Mouse (Mus musculus) frontal cortex, adult 2 months (tissue): ENCODE measurements around the gene Gm11444. TPM values are rescaled to one million over a fixed set of nuclear protein-coding genes. Genes with fewer than 3 reads are reported as not detected.
A peak's percentile ranks its signal among the peaks of the same experiment; 100 is the strongest.

Experiments used
- DNase-seq, 2 experiments: peaks; one replicate each; pipeline ENCODE4 v3.0.0; 2022; ENCODE audit warnings: low spot score in 1 of 2; ENCODE audit errors: extremely low spot score in 1 of 2
- polyA plus RNA-seq: library from polyadenylated mRNA; depleted of rRNA; stranded (reverse); fragments of >200 nt; gene quantifications from 2 replicates; pipeline ENCODE4 v1.2.3, GENCODE M21; 2012

Gm11444 gene
- polyA plus RNA-seq, 1 experiment, result not detected

DNA sequence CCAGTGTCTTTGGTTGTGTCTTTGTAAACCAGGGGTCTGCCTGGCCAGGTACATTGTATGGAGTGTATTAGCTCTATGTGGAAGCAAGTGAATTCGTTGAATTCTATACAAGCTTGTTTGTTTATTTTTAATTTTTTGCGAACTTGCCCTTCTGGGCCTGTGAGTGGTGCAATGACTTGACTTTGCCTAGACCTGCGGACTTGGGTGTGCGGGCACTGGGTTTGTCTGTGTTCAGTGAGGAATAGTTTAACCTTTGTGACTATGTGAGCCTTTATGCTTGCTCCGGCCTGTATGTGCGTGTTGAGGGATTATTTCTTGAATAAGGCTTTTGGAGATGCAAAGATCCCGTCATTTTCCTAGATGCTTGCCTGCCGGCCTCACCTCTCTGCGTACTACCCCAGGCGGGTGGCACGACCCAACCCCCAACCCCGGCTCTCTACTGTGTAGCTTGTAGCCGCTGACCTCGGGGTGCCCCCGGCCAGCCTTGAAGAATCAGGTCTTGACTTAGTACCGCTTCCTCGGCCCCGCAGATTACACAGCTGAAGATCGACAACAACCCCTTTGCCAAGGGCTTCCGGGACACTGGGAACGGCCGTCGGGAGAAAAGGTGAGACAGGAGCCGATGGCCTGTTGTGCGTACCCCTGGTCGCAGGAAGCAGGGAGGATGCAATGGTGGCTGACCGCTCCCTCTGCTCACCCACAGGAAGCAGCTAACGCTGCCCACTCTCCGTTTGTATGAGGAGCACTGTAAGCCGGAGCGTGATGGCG, 13.4 kb downstream of the Gm11444 start:
- no peak for DNase-seq

GRCm38 (mm10) chr11:85835753-85836522, 14.2 kb downstream of the Gm11444 start:
- DNase-seq, result no peak

GRCm38 (mm10) chr11:85835001-85835752, 15.0 kb downstream of the Gm11444 start:
- DNase-seq, result no peak

GRCm38 (mm10) chr11:85834386-85834931, 15.7 kb downstream of the Gm11444 start:
- DNase-seq, result no peak

GRCm38 (mm10) chr11:85833761-85834385, 16.3 kb downstream of the Gm11444 start:
- DNase-seq, result no peak

- DNase-seq, result no peak
Measured at GRCm38 (mm10) chr11:85833081-85833521, 17.0 kb downstream of the Gm11444 start.

DNA sequence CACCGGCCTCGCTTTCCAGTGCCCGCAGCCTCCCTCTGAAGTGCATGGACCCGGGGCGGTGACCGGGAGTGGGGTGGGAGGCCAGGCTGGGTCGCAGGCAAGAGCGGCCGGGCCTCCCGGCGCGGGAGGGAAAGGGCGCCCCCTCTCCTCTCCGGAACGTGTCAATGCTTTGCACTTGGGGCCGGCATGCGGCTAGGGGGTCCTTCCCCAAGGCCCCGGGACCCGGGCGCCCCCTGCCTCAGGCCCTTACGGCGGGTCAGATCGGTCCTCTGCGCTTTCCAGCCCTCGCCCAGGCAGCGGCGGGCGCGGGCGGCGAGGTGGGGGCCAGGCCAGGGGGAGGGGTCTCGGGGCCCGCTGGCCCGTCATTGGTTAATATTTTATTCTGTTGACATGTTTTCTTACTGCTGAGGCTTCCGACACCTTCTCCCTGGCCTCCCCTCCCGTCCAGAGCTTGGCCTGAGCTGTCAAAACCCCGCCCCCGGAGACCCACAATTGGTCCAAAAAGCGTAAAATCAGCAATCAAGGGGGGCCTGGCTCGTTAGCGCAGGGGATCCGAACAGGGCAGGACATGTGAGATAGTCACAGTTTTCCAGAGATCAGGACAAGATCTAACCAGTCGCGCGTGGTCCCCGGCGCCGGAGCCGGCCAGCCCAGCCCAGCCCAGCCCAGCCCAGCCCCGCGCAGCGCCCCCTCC, 17.8 kb downstream of the Gm11444 start, which contains the start of gene Tbx2:
Gene Tbx2 (plus strand): TSS at position 321 of the 694 bp plus-strand sequence.
- no peak for DNase-seq

GRCm38 (mm10) chr11:85831656-85832230, 18.4 kb downstream of the Gm11444 start:
- DNase-seq, result no peak

DNA sequence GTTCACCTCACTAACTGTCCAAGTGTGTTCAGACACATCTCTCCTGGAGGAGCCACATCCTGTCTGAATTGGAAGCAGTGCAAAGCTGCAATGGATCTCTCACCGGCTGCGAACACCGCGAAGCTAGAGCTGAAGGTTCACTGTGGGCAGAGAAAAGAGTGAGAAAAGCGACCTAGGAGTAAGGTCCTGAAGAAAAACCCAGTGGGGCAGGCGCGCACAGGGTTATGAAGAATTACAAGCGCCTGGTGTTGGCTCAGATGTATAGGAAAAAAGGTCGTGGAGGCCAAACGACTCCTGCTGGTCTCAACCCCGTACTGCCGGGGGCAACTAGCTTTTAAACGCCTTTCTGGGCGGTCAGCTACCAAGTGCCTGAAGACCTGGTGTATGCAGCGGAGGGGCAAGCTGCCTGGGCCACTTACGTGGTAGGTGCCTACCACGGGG, 19.2 kb downstream of the Gm11444 start:
- no peak for DNase-seq

GRCm38 (mm10) chr11:85829520-85830440, 20.4 kb downstream of the Gm11444 start:
- no peak for DNase-seq

DNA sequence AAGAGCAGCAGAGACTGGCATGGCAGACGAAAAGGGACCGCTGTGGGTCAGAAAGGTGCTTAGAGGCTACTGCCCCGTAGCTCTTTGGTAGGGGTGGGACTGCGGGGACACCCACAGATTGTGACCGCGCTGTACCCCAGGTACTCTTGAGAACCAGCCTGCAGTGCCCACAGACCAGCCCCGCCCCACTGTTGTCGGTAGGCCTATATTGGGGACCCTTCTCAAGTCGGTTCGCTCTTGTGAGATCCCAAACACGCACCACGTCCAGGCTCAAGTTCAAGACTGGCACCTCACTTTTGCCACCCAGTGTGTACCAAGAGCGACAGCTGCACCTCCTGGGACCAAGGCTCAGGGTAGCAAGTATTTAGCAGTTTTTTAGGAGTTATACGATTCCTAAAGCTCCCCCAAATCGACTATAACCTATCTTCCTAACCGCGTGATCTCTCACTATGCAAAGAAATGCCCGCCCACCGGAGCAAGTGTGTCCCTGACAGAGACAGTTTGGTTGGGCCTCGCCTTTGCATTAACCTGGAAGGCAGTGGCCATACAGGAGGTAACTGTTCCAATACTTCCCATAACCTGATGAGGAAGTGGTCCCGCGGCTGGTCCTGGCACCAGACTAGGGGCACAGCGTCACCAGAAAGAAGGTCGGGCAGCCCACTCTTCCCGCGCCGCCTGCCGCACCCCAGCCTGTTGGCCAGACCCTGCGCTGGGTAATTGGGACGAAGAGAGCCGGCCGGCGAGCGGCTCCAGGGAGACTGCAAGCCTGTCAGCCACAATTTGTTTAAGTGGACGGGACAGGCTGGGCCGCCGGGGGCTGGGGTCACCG, 21.2 kb downstream of the Gm11444 start:
- DNase-seq, result no peak

DNA sequence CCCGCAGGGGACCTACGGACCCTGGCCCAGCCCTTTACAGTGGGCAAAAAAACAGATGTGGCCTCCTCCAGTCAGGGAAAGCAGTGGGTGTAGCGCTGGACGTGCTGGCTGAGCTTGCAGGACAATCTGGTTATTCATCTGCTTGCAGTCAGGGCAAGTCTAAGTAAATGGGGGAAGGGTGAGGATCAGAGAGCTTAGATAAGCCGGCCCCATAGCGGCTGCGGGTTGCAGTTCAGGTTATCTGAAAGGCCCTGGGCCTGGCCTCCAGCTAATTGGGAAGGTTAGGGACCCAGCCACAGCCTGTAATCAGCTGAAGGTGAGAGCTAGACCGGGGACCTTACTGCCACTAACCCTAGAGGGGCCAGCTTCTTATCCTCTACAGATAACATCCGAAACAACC, 22.8 kb downstream of the Gm11444 start:
- DNase-seq, result no peak

- no peak for DNase-seq
Measured at GRCm38 (mm10) chr11:85825823-85826222, 24.3 kb downstream of the Gm11444 start.

- DNase-seq, result no peak
Measured at GRCm38 (mm10) chr11:85825031-85825430, 25.1 kb downstream of the Gm11444 start.

- no peak for DNase-seq
Measured at GRCm38 (mm10) chr11:85823794-85824193, 26.3 kb downstream of the Gm11444 start.

GRCm38 (mm10) chr11:85823181-85823580, 27.0 kb downstream of the Gm11444 start:
- DNase-seq, result peak in 1 of 2 experiments; percentile 75

DNA sequence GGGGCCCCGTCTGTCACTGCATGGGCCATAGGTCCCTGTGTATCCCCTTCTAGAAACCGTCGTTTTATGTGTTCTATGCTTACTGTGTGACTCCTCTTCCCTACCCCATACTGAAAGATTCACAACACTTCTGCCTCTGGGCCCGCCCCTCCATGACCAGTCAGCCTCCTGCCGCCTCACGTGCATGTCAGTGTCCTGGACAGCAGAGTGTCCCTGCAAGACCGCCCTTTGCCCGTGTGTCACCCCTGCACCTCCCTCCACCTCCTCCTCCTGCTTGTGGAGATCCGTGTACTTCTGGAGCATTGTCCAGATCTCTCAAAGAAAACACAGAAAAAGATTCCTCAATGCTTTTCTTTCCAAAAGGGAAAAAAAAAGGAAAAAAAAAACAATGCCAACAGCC, 28.5 kb downstream of the Gm11444 start:
- no peak for DNase-seq
